Mouse (Mus musculus) myocyte (in vitro differentiated cells): ENCODE measurements around the gene Gm10229.
"Not testable (repeated sequence)": the region's sequence is repeated elsewhere in the genome, so short reads cannot be mapped to it uniquely, and the experiment has no call there.

ENCODE experiments used
- E2F4 ChIP-seq: IDR thresholded peaks from one replicate; pipeline ENCODE4 v1.6.1; 2011; ENCODE audit warnings: mild to moderate bottlenecking, control low read depth, moderate library complexity; ENCODE audit not compliant: insufficient read depth
- MAX ChIP-seq: IDR thresholded peaks from one replicate; pipeline ENCODE4 v1.6.1; 2011; ENCODE audit warnings: low read depth, mild to moderate bottlenecking, control low read depth
- MYOD1 ChIP-seq, 3 experiments: IDR thresholded peaks; one replicate each; pipeline ENCODE4 v1.6.1; 2011; ENCODE audit warnings: control low read depth in 2 of 3, low read depth in 2 of 3, mild to moderate bottlenecking in 2 of 3, moderate library complexity in 1 of 3; ENCODE audit not compliant: insufficient read length in 2 of 3, control insufficient read depth in 1 of 3
- MYOG ChIP-seq, 3 experiments: IDR thresholded peaks; one replicate each; pipeline ENCODE4 v1.6.1; 2011; ENCODE audit warnings: control low read depth in 2 of 3, low read depth in 2 of 3, mild to moderate bottlenecking in 2 of 3; ENCODE audit not compliant: insufficient read length in 2 of 3, control insufficient read depth in 1 of 3, insufficient read depth in 1 of 3
- POLR2A ChIP-seq: IDR thresholded peaks from one replicate; pipeline ENCODE4 v1.6.1; 2011; ENCODE audit warnings: low read depth, mild to moderate bottlenecking, control low read depth, moderate library complexity; ENCODE audit not compliant: insufficient read length
- POLR2AphosphoS2 ChIP-seq: IDR thresholded peaks from one replicate; pipeline ENCODE4 v1.6.1; 2011; ENCODE audit warnings: low read depth, control low read depth; ENCODE audit not compliant: insufficient read length
- REST ChIP-seq: IDR thresholded peaks from one replicate; pipeline ENCODE4 v1.6.1; 2011; ENCODE audit warnings: mild to moderate bottlenecking, control low read depth, moderate library complexity; ENCODE audit not compliant: insufficient read depth, insufficient read length
- SRF ChIP-seq: IDR thresholded peaks from one replicate; pipeline ENCODE4 v1.6.1; 2011; ENCODE audit warnings: low read depth; ENCODE audit not compliant: control insufficient read depth, insufficient read length
- TCF12 ChIP-seq: IDR thresholded peaks from one replicate; pipeline ENCODE4 v1.6.1; 2011; ENCODE audit warnings: mild to moderate bottlenecking, control low read depth; ENCODE audit not compliant: poor library complexity, insufficient read depth, severe bottlenecking
- TCF3 ChIP-seq: IDR thresholded peaks from one replicate; pipeline ENCODE4 v1.6.1; 2011; ENCODE audit warnings: low read depth, control low read depth; ENCODE audit not compliant: insufficient read length
- USF1 ChIP-seq: IDR thresholded peaks from one replicate; pipeline ENCODE4 v1.6.1; 2011; ENCODE audit warnings: low read depth, mild to moderate bottlenecking, control low read depth, moderate library complexity

DNA sequence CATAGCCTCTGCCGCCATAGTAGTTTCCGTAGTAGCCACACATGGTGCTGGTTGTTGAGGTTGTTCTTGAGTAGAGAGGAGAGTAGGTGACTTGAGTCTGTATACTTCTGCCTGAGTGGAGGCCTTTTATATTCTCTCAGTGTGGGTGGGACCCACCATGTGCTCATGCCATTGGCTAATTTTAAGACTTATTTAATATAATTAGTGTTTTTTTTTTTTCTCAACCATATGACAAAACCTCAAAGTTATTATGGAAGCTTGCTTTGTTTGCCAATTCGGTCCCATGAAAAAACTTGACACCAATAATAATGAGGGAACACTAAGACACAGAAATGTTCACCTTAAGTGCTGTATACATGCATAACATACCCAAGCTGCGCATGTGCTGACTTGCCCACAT is 26.3 kb downstream of the Gm10229 start, which contains the start of gene Gm10228:
- TF ChIP-seq USF1; POLR2A; MYOD1 (IDR thresholded peaks at IDR 0.05; ENCODE audit: control insufficient read depth in 1 of 3, insufficient read length in 2 of 3, low read depth in 2 of 3); MAX; TCF3; SRF; E2F4; MYOG (IDR thresholded peaks at IDR 0.05; ENCODE audit: control insufficient read depth in 1 of 3, insufficient read depth in 1 of 3, insufficient read length in 2 of 3, low read depth in 2 of 3); POLR2AphosphoS2; TCF12; REST: not testable (repeated sequence)
